Mouse (Mus musculus): Measurements from ENCODE around the gene Slc25a26. TPM values are rescaled to one million over a fixed set of nuclear protein-coding genes. Genes with fewer than 3 reads are reported as not detected.

Slc25a26 gene
- polyA plus RNA-seq, 1 experiment from 2014 or later = 7.3 TPM

DNA sequence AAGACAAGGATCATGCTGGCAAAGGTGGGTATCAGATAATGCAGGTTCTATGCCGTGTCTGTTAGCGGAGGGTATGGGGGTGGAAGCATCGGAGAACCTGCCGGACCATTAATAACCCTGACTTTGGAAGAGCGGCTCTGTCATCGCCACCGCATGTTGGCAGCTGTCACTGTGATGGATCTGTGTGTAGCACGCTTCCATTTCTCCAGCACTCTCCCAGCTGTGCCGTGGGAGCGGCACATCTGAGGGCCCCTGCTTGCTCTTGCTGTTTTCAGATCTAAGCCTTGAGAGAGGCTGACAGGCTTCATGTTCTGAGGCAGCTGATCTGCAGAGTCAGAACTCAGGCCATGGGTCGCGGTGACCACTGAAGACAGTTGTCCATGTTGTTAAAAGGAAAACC lies 98.3 kb downstream of the Slc25a26 start:
- no peak for DNase-seq (ENCODE audit: low spot score)
- Histone ChIP-seq H3K4me1 (replicated peaks; ENCODE audit: control insufficient read depth, insufficient read depth, low read length) (peaks cover 3% of the 10 kb centered on the region; the same call in 1 of the 2 replicates), H3K9ac (ENCODE audit: low read length) (no peak overlapping the region), H3K4me2 (ENCODE audit: low read length) (no peak overlapping the region), H3K36me3 (ENCODE audit: control insufficient read depth, insufficient read depth, low read length) (peaks cover 25% of the 10 kb centered on the region), H3K27ac (ENCODE audit: low read depth) (no peak overlapping the region), H3K4me3 (ENCODE audit: low read depth, low read length) (no peak overlapping the region), H3K9me3 (ENCODE audit: control insufficient read depth, low read length) (no peaks in the 10 kb centered on the region), H3K27me3 (replicated peaks; ENCODE audit: control insufficient read depth, insufficient read depth, low read length) (no peaks in the 10 kb centered on the region)
- WGBS = 82% methylated on average over 12 of the region's 12 CpGs
- no peak for ATAC-seq (replicated peaks; ENCODE audit: low FRiP score, low TSS enrichment, low read depth)

GRCm38 (mm10) chr6:94599016-94599415 lies 98.9 kb downstream of the Slc25a26 start:
- Histone ChIP-seq H3K9me3 (ENCODE audit: control insufficient read depth, low read length) (no peaks in the 10 kb centered on the region), H3K9ac (ENCODE audit: low read length) (no peak overlapping the region), H3K27ac (ENCODE audit: low read depth) (no peak overlapping the region), H3K4me2 (ENCODE audit: low read length) (no peak overlapping the region), H3K4me3 (ENCODE audit: low read depth, low read length) (no peak overlapping the region), H3K36me3 (ENCODE audit: control insufficient read depth, insufficient read depth, low read length) (peaks cover 31% of the 10 kb centered on the region), H3K4me1 (replicated peaks; ENCODE audit: control insufficient read depth, insufficient read depth, low read length) (no peaks in the 10 kb centered on the region; the same call in 1 of the 2 replicates), H3K27me3 (replicated peaks; ENCODE audit: control insufficient read depth, insufficient read depth, low read length) (no peaks in the 10 kb centered on the region)
- 88% methylated on average over 13 of the region's 13 CpGs for WGBS
- no peak for DNase-seq (ENCODE audit: low spot score)
- no peak for ATAC-seq (replicated peaks; ENCODE audit: low FRiP score, low TSS enrichment, low read depth)

- peaks cover 52% of the 10 kb centered on the region for H3K36me3 ChIP-seq (ENCODE audit: control insufficient read depth, insufficient read depth, low read length)
- WGBS = 91% methylated on average over 5 of the region's 5 CpGs
- no peak overlapping the region for H3K4me2 ChIP-seq (ENCODE audit: low read length)
- DNase-seq (ENCODE audit: low spot score) (no peak), ATAC-seq (replicated peaks; ENCODE audit: low FRiP score, low TSS enrichment, low read depth) (no peak)
- no peaks in the 10 kb centered on the region for H3K27me3 ChIP-seq (replicated peaks; ENCODE audit: control insufficient read depth, insufficient read depth, low read length)
- no peak overlapping the region for H3K9ac ChIP-seq (ENCODE audit: low read length)
- H3K4me1 ChIP-seq (replicated peaks; ENCODE audit: control insufficient read depth, insufficient read depth, low read length) = no peaks in the 10 kb centered on the region
- H3K27ac ChIP-seq (ENCODE audit: low read depth) = no peak overlapping the region
- H3K4me3 ChIP-seq (ENCODE audit: low read depth, low read length) = no peak overlapping the region
- H3K9me3 ChIP-seq (ENCODE audit: control insufficient read depth, low read length) = no peaks in the 10 kb centered on the region
These were observed 101.0 kb downstream of the Slc25a26 start for GRCm38 (mm10) chr6:94601101-94601500.

- ATAC-seq (replicated peaks; ENCODE audit: low FRiP score, low TSS enrichment, low read depth) = no peak
- H3K4me2 ChIP-seq (ENCODE audit: low read length) = no peak overlapping the region
- H3K27me3 ChIP-seq (replicated peaks; ENCODE audit: control insufficient read depth, insufficient read depth, low read length) = no peaks in the 10 kb centered on the region
- peaks cover 59% of the 10 kb centered on the region for H3K36me3 ChIP-seq (ENCODE audit: control insufficient read depth, insufficient read depth, low read length)
- H3K4me1 ChIP-seq (replicated peaks; ENCODE audit: control insufficient read depth, insufficient read depth, low read length) = no peaks in the 10 kb centered on the region
- WGBS = 66% methylated on average over 5 of the region's 5 CpGs
- DNase-seq (ENCODE audit: low spot score) = no peak
- H3K9ac ChIP-seq (ENCODE audit: low read length) = no peak overlapping the region
- H3K9me3 ChIP-seq (ENCODE audit: control insufficient read depth, low read length) = no peaks in the 10 kb centered on the region
- H3K4me3 ChIP-seq (ENCODE audit: low read depth, low read length) = no peak overlapping the region
- no peak overlapping the region for H3K27ac ChIP-seq (ENCODE audit: low read depth)
These were observed 101.7 kb downstream of the Slc25a26 start for GRCm38 (mm10) chr6:94601811-94602210.

DNA sequence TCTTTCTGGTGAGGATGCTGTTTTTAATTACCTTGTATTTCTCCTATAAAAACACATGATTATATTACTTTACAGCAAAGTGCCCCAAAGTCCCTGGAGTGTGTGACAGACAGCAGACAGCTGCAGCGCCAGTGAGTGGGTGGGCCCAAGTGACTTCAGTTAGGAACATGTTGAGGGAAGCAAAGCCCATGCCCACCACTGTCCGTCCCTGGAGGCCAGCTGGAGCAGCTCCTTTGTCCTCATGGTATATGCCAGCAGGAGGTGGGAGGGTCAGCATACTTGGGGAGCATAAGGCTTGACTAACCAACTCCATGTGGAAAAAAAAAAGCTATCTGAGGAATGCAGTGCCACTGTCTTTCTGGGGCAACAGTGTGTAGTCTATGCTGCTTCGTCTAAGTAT lies 103.9 kb downstream of the Slc25a26 start:
- no peak overlapping the region for H3K27ac ChIP-seq (ENCODE audit: low read depth)
- no peaks in the 10 kb centered on the region for H3K27me3 ChIP-seq (replicated peaks; ENCODE audit: control insufficient read depth, insufficient read depth, low read length)
- DNase-seq (ENCODE audit: low spot score) = no peak
- WGBS = 76% methylated on average over 3 of the region's 3 CpGs
- no peaks in the 10 kb centered on the region for H3K9me3 ChIP-seq (ENCODE audit: control insufficient read depth, low read length)
- no peak overlapping the region for H3K4me3 ChIP-seq (ENCODE audit: low read depth, low read length)
- no peak for ATAC-seq (replicated peaks; ENCODE audit: low FRiP score, low TSS enrichment, low read depth)
- peaks cover 82% of the 10 kb centered on the region for H3K36me3 ChIP-seq (ENCODE audit: control insufficient read depth, insufficient read depth, low read length)
- H3K4me1 ChIP-seq (replicated peaks; ENCODE audit: control insufficient read depth, insufficient read depth, low read length) = no peaks in the 10 kb centered on the region
- no peak overlapping the region for H3K4me2 ChIP-seq (ENCODE audit: low read length)
- no peak overlapping the region for H3K9ac ChIP-seq (ENCODE audit: low read length)

- Histone ChIP-seq H3K27ac (ENCODE audit: low read depth) (no peak overlapping the region), H3K27me3 (replicated peaks; ENCODE audit: control insufficient read depth, insufficient read depth, low read length) (no peaks in the 10 kb centered on the region), H3K4me3 (ENCODE audit: low read depth, low read length) (no peak overlapping the region), H3K36me3 (ENCODE audit: control insufficient read depth, insufficient read depth, low read length) (peaks cover 86% of the 10 kb centered on the region), H3K9me3 (ENCODE audit: control insufficient read depth, low read length) (no peaks in the 10 kb centered on the region), H3K4me1 (replicated peaks; ENCODE audit: control insufficient read depth, insufficient read depth, low read length) (no peaks in the 10 kb centered on the region), H3K4me2 (ENCODE audit: low read length) (no peak overlapping the region), H3K9ac (ENCODE audit: low read length) (no peak overlapping the region)
- ATAC-seq (replicated peaks; ENCODE audit: low FRiP score, low TSS enrichment, low read depth) = no peak
- WGBS = 88% methylated on average over 2 of the region's 2 CpGs
- no peak for DNase-seq (ENCODE audit: low spot score)
These were observed 104.4 kb downstream of the Slc25a26 start for GRCm38 (mm10) chr6:94604546-94604945.

- Histone ChIP-seq H3K4me1 (replicated peaks; ENCODE audit: control insufficient read depth, insufficient read depth, low read length) (no peaks in the 10 kb centered on the region), H3K27me3 (replicated peaks; ENCODE audit: control insufficient read depth, insufficient read depth, low read length) (no peaks in the 10 kb centered on the region), H3K27ac (ENCODE audit: low read depth) (no peak overlapping the region), H3K9me3 (ENCODE audit: control insufficient read depth, low read length) (no peaks in the 10 kb centered on the region), H3K4me2 (ENCODE audit: low read length) (no peak overlapping the region), H3K4me3 (ENCODE audit: low read depth, low read length) (no peak overlapping the region), H3K9ac (ENCODE audit: low read length) (no peak overlapping the region), H3K36me3 (ENCODE audit: control insufficient read depth, insufficient read depth, low read length) (peaks cover 97% of the 10 kb centered on the region)
- WGBS = 83% methylated on average over 6 of the region's 6 CpGs
- ATAC-seq (replicated peaks; ENCODE audit: low FRiP score, low TSS enrichment, low read depth) = no peak
- DNase-seq (ENCODE audit: low spot score) = no peak
These were observed 113.2 kb downstream of the Slc25a26 start for GRCm38 (mm10) chr6:94613235-94613895.

GRCm38 (mm10) chr6:94614346-94614745 lies 114.2 kb downstream of the Slc25a26 start:
- Histone ChIP-seq H3K9me3 (ENCODE audit: control insufficient read depth, low read length) (no peaks in the 10 kb centered on the region), H3K36me3 (ENCODE audit: control insufficient read depth, insufficient read depth, low read length) (peaks cover 94% of the 10 kb centered on the region), H3K9ac (ENCODE audit: low read length) (no peak overlapping the region), H3K27me3 (replicated peaks; ENCODE audit: control insufficient read depth, insufficient read depth, low read length) (no peaks in the 10 kb centered on the region), H3K4me2 (ENCODE audit: low read length) (no peak overlapping the region), H3K27ac (ENCODE audit: low read depth) (no peak overlapping the region), H3K4me1 (replicated peaks; ENCODE audit: control insufficient read depth, insufficient read depth, low read length) (no peaks in the 10 kb centered on the region), H3K4me3 (ENCODE audit: low read depth, low read length) (no peak overlapping the region)
- no peak for ATAC-seq (replicated peaks; ENCODE audit: low FRiP score, low TSS enrichment, low read depth)
- 86% methylated on average over 6 of the region's 6 CpGs for WGBS
- DNase-seq (ENCODE audit: low spot score) = no peak

GRCm38 (mm10) chr6:94615936-94616335 lies 115.8 kb downstream of the Slc25a26 start:
- no peak overlapping the region for H3K4me3 ChIP-seq (ENCODE audit: low read depth, low read length)
- H3K27me3 ChIP-seq (replicated peaks; ENCODE audit: control insufficient read depth, insufficient read depth, low read length) = no peaks in the 10 kb centered on the region
- DNase-seq (ENCODE audit: low spot score) = no peak
- no peak overlapping the region for H3K9ac ChIP-seq (ENCODE audit: low read length)
- H3K4me1 ChIP-seq (replicated peaks; ENCODE audit: control insufficient read depth, insufficient read depth, low read length) = no peaks in the 10 kb centered on the region
- H3K36me3 ChIP-seq (ENCODE audit: control insufficient read depth, insufficient read depth, low read length) = peaks cover 94% of the 10 kb centered on the region
- WGBS = 69% methylated on average over 4 of the region's 4 CpGs
- ATAC-seq (replicated peaks; ENCODE audit: low FRiP score, low TSS enrichment, low read depth) = no peak
- no peaks in the 10 kb centered on the region for H3K9me3 ChIP-seq (ENCODE audit: control insufficient read depth, low read length)
- no peak overlapping the region for H3K27ac ChIP-seq (ENCODE audit: low read depth)
- no peak overlapping the region for H3K4me2 ChIP-seq (ENCODE audit: low read length)

Data from intestine, embryonic 14.5 days (tissue).